Mouse (Mus musculus) natural killer cell, adult 2 months (primary cell): ENCODE measurements at regions not wholly inside any gene's neighbourhood (a gene's known extent, or its start where the extent isn't known, plus 50 kb on each side); places are given as distances from the start of the nearest gene placed in this dataset.

Experiments
- DNase-seq, 2 experiments: peaks; one replicate each; pipeline ENCODE4 v3.0.0; 2022; ENCODE audit warnings: low spot score in 2 of 2

- no peak for DNase-seq
Measured at GRCm38 (mm10) chr7:65772845-65773244, 81.9 kb downstream of the Tm2d3 start.

GRCm38 (mm10) chr7:65773948-65774347 lies 83.0 kb downstream of the Tm2d3 start:
- DNase-seq = no peak

GRCm38 (mm10) chr7:65774388-65775015 lies 83.5 kb downstream of the Tm2d3 start:
- DNase-seq = peak in 1 of 2 experiments; percentile 6

- DNase-seq = no peak
Measured at GRCm38 (mm10) chr7:65775016-65775415, 84.0 kb downstream of the Tm2d3 start.

- DNase-seq = no peak
Measured at GRCm38 (mm10) chr7:65779716-65780372, 81.7 kb upstream of the Pcsk6 start.

GRCm38 (mm10) chr7:65780578-65781370 lies 80.8 kb upstream of the Pcsk6 start:
- no peak for DNase-seq

GRCm38 (mm10) chr7:65782024-65782423 lies 79.5 kb upstream of the Pcsk6 start:
- no peak for DNase-seq

GRCm38 (mm10) chr7:65783773-65784172 lies 77.8 kb upstream of the Pcsk6 start:
- no peak for DNase-seq

- DNase-seq = no peak
Measured at GRCm38 (mm10) chr7:65786916-65787315, 74.6 kb upstream of the Pcsk6 start.

- no peak for DNase-seq
Measured at GRCm38 (mm10) chr7:65787849-65788248, 73.7 kb upstream of the Pcsk6 start.

- DNase-seq = no peak
Measured at GRCm38 (mm10) chr7:65790264-65790663, 71.3 kb upstream of the Pcsk6 start.

GRCm38 (mm10) chr7:65792187-65792823 lies 69.2 kb upstream of the Pcsk6 start:
- DNase-seq = no peak

- no peak for DNase-seq
Measured at GRCm38 (mm10) chr7:65802306-65802705, 59.2 kb upstream of the Pcsk6 start.

- no peak for DNase-seq
Measured at GRCm38 (mm10) chr7:65802806-65803205, 58.7 kb upstream of the Pcsk6 start.

- no peak for DNase-seq
Measured at GRCm38 (mm10) chr7:65803422-65804303, 57.9 kb upstream of the Pcsk6 start.
